Mouse (Mus musculus): ENCODE data around the gene E2f6.

The E2f6 gene

DNA sequence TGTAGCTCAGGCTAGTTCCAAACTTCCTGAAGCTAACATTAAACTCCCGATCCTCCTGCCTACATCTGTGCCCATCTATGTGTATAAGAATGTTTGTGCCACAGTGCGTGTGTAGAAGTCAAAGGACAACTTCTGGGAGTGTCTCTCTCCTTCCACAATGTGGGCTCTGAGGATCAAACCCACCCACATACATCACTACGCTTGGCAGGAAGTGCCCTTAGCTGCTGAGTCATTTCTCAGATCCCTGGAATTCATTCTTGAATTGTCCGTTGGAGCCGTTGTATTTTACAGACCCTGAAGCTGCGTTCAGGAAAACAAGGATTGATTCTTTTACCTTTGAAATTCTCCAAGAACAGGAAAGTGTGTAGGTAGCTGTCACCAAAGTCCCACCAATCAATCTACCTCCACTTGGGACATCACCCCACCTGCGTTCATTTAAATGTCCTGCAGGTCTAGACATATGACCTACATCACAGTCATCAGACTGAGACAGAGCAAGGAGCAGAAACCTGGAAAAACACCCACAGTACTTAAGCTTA lies 62.2 kb downstream of the E2f6 start:
- DNase-seq (ENCODE audit: low read depth in 1 of 2, low spot score in 2 of 2) = no peak

- no peak for DNase-seq (ENCODE audit: low read depth in 1 of 2, low spot score in 2 of 2)
Observed at GRCm38 (mm10) chr12:16873549-16873948, 62.8 kb downstream of the E2f6 start.

GRCm38 (mm10) chr12:16874086-16874485 lies 63.3 kb downstream of the E2f6 start:
- no peak for DNase-seq (ENCODE audit: low read depth in 1 of 2, low spot score in 2 of 2)

- peak in 1 of 2 experiments; percentile 19 for DNase-seq (ENCODE audit: low read depth in 1 of 2, low spot score in 2 of 2)
Observed at GRCm38 (mm10) chr12:16875269-16875668, 64.5 kb downstream of the E2f6 start.

GRCm38 (mm10) chr12:16875678-16876077 lies 64.9 kb downstream of the E2f6 start:
- no peak for DNase-seq (ENCODE audit: low read depth in 1 of 2, low spot score in 2 of 2)

- no peak for DNase-seq (ENCODE audit: low read depth in 1 of 2, low spot score in 2 of 2)
Observed at GRCm38 (mm10) chr12:16876667-16877066, 65.9 kb downstream of the E2f6 start.

GRCm38 (mm10) chr12:16877141-16877540 lies 66.4 kb downstream of the E2f6 start:
- no peak for DNase-seq (ENCODE audit: low read depth in 1 of 2, low spot score in 2 of 2)

- DNase-seq (ENCODE audit: low read depth in 1 of 2, low spot score in 2 of 2) = no peak
Observed at GRCm38 (mm10) chr12:16877679-16878078, 66.9 kb downstream of the E2f6 start.

- no peak for DNase-seq (ENCODE audit: low read depth in 1 of 2, low spot score in 2 of 2)
Observed at GRCm38 (mm10) chr12:16879369-16879768, 68.6 kb downstream of the E2f6 start.

DNA sequence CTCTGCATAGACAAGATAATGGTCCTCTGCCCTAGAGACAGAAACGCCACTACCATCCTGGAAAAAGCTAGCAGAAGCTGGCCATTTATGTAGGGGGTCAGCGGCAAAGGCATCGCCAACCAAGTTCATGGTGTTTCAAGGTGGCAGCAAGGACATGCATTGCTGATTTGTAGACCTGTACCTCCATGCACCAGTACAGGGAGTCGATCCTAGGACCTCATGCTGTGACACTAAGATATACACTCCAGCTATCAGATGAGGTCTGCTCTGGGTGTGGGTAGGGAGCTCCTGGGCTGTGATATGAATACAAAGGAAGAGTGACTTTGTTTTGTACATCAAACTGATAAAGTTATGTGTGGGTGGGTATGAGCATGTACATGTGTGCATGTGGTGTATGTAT lies 69.3 kb downstream of the E2f6 start:
- DNase-seq (ENCODE audit: low read depth in 1 of 2, low spot score in 2 of 2) = no peak

GRCm38 (mm10) chr12:16882442-16882841 lies 71.7 kb downstream of the E2f6 start:
- DNase-seq (ENCODE audit: low read depth in 1 of 2, low spot score in 2 of 2) = no peak

DNA sequence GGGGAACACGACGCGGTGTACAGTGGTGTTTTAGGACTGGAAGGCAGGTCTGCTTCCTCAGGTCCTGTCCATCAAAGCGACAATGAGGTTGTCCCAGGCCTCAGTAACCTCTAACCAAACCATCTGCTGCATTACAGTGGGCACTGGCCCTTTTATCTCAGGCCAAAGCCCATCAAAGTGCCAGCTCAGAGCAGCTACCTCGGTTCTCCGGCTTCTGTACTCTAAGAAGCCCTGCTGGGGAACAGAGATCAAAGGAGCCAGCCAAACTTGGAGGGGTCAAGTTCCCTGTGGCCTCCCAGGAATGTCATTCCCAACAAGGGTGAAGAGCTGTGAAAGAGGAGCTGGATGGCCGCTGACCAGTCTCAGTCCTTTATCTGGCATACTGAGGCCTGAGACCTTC lies 72.3 kb downstream of the E2f6 start:
- DNase-seq (ENCODE audit: low read depth in 1 of 2, low spot score in 2 of 2) = no peak

DNA sequence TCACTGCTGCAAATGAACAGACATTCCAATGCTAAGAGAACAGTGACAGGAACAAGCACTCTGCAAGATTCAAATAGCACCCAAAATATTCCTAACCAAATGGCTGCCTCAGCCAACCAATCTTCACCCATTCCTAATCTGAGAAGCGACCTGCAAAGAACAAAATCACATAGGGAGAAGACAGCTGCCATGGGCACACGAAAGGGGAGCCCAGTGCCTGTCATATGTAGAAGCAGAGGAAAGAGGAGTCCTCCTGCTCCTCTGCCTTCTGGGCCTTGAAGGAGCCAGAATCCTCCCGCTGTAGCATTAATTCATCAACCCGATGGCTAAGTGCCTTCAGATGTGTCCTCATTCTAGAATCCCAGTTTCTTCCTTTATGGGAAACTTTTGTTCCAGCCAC lies 73.8 kb downstream of the E2f6 start:
- no peak for DNase-seq (ENCODE audit: low read depth in 1 of 2, low spot score in 2 of 2)

DNA sequence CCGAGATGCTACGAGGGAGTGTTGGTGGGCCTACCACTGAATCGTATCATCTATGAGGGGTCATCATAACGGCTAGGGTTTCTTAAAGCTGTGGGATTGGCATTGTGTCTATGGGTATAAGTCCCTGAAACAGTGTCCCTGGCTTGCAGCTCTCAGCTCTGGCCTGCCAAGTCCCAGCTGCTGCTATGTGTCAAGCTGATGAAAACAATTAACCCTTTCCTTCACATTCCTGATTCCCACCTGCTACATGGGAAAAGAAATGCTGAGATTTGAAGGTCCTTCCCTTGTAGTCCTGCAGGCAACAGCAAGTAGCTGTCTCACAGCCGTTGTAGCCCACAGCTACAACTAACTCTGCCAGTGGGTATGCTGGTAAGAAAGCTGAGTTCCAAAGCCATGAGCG lies 75.6 kb downstream of the E2f6 start:
- DNase-seq (ENCODE audit: low read depth in 1 of 2, low spot score in 2 of 2) = no peak
